Mouse (Mus musculus) adrenal gland, postnatal 36 days (tissue): ENCODE measurements at regions not wholly inside any gene's neighbourhood (a gene's known extent, or its start where the extent isn't known, plus 50 kb on each side); places are given as distances from the start of the nearest gene placed in this dataset.
"Not testable (repeated sequence)": the region's sequence is repeated elsewhere in the genome, so short reads cannot be mapped to it uniquely, and the experiment has no call there.

Experiments
- DNase-seq, 2 experiments: peaks; one replicate each; pipeline ENCODE4 v3.0.0; 2021; ENCODE audit warnings: mixed read lengths in 1 of 2

GRCm38 (mm10) chr13:97393456-97393855 is 152.6 kb downstream of the Enc1 start:
- DNase-seq = no peak

- DNase-seq = peak; percentile 5 to 10
Observed at GRCm38 (mm10) chr13:97390449-97390930, 149.6 kb downstream of the Enc1 start.

DNA sequence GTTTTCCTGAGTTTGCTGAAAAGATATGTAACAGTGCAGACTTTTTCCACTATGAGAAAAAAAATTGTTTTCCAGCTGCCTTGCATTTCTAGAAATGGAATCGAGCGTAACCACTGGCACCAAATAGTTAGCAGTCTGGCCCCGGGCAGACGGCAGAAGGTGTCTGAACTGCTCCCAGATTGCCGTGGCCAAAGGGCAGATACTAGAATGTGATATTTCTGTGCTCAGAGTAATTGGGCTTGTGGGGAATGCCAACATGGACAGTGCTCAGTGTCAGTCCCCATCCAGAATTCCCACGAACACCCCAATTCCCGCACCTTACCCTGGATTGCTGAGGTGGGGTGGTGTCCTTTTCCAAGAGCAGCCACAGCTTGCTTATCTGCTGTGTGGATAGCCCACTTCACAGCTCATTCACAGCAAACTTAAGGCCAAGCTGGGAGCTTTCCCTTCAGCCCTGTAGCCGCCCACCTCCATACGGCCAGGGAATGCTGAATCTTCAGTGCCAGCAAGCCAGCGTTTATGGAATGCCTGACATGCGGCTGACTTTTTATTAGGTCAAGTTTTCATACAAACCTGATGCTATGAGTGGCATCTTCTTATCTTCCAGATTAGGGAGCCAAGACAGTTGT is 148.1 kb downstream of the Enc1 start:
- DNase-seq = no peak

- DNase-seq = no peak
Observed at GRCm38 (mm10) chr13:97386511-97386910, 145.6 kb downstream of the Enc1 start.

DNA sequence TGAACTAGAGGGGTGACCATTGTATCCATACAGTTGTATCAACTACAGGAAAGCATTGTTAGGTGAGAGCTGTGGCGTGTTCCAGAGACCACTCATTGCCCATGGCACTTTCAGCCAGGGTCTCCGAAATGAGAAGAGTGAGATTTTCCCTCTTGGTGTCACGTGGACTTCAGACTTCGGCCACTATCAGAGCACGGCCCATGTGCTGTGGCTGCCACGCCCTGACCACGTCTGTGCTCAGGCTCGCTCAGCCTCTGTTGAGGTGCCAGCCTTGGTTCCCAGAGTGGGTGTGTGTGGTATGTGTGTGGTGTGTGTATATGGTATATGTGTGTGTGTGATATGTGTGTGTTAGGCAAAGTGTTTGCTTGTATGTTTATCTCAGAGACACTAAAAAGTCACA is 144.6 kb downstream of the Enc1 start:
- DNase-seq = no peak

GRCm38 (mm10) chr13:97384091-97384777 is 143.3 kb downstream of the Enc1 start:
- DNase-seq = no peak

GRCm38 (mm10) chr13:97383351-97383750 is 142.4 kb downstream of the Enc1 start:
- no peak for DNase-seq

- DNase-seq = no peak
Observed at GRCm38 (mm10) chr13:97380366-97380765, 139.5 kb downstream of the Enc1 start.

DNA sequence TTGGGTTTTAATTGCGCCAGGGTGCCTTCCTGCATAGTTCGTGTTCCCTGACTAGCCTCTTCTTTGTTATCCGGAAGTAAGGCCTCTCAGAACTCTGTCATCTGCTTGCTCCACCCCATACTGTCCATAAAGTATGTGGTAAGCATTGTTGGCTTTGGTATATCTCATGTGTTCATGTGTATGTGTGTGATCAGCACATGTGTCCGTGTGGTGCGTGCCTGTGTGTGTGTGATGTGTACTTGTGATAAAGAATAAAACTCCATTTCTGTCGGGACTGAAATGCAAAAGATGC is 135.3 kb downstream of the Enc1 start:
- no peak for DNase-seq

- DNase-seq = no peak
Observed at GRCm38 (mm10) chr13:97375501-97376231, 134.8 kb downstream of the Enc1 start.

GRCm38 (mm10) chr13:97372348-97372747 is 131.4 kb downstream of the Enc1 start:
- no peak for DNase-seq

- DNase-seq = no peak
Observed at GRCm38 (mm10) chr13:97371200-97371599, 130.3 kb downstream of the Enc1 start.

DNA sequence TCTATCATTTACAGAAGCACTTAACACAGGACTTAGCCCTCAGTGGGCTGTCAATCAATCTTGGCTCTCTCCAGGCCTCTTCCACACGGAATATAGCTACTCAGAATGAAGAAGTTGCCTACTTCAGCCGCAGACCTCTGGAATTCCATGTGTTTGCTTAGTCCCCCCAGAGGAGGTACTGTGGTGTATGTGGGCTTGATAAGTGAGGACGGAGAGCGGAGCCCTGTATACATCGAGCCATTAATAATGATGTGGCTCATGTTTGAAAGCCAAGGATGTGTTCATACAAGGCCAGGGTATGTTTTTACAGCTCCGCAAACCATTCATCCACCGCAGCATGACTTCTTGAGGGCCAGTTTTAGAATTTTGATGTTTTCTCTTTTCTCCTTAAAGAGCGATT is 125.8 kb downstream of the Enc1 start:
- no peak for DNase-seq

DNA sequence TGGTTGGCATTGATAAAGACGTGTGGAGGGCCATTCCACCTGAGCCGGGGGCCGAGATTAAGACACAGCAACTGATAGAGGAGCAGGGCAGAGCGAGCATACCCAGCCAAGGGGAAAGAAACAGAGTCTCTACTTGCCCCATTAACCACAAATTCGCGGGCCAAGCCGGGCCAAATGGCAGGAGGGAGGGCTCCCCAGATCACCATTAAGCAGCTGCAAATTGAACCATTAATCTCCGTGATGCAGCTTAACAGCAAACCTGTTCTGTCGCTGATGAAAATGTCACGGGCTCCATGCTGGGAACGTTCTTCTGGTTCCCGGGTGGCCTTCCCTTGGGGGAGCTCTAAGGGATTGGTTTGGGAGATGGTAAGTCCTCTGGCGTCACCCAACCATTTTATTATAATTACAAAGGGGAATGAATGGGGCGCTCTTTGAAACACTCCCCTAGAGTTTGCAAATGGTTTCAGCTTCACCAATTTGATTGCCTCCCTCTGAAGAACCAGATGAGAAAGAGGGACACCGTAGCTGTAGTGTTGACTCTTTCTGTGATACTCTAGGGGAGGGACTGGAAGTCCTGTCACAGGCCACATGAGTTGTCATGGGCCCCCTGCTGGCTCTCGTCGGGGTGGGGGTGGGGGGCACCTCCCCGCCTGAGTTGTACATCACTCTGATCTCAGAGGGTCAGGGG is 124.8 kb downstream of the Enc1 start:
- no peak for DNase-seq

- DNase-seq = no peak
Observed at GRCm38 (mm10) chr13:97365004-97365403, 124.1 kb downstream of the Enc1 start.

DNA sequence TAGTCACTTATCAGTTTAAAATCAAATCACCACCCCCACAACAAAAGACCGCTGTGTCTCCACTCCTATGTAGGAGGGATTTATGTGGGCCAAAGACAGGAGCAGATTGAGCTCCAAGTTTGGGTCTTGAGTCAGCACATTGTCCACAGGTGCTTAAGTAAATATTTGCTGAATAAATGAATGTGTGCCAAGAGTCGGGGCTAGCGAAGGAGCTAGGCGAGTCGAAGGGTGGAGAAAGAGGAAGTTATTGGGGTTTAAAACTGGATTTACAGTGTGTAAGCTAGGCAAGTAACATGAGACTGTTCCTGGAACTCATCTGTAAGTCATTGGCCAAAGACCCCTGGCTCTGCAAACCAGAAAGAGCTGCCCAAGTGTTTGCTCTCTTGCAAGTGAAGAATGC is 122.9 kb downstream of the Enc1 start:
- no peak for DNase-seq

DNA sequence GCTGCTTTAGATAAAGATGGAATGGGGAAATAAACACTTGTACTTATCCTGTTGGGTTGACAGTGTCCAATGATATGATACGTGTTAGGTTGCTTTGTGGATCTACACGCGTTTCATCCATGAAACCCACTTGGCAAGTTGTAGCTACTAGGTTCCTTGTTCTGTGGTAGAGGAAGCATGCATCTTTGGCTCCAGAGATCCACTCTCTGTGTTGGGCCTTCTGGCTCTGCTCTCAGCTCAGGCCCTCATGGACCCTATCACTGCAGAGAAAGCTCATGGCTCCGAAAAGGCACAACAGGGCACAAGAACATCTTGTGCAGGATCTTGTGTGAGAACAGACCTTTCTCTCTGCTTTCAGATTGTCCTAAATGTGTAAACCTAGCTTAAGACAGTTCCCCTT is 122.3 kb downstream of the Enc1 start:
- DNase-seq = no peak

GRCm38 (mm10) chr13:97360551-97360950 is 119.6 kb downstream of the Enc1 start:
- DNase-seq = no peak

GRCm38 (mm10) chr13:97358781-97359305 is 117.9 kb downstream of the Enc1 start:
- DNase-seq = no peak

GRCm38 (mm10) chr13:97358261-97358660 is 117.4 kb downstream of the Enc1 start:
- no peak for DNase-seq

GRCm38 (mm10) chr13:97356923-97357807 is 116.3 kb downstream of the Enc1 start:
- no peak for DNase-seq

GRCm38 (mm10) chr13:97355411-97355810 is 114.5 kb downstream of the Enc1 start:
- DNase-seq = not testable (repeated sequence)
